Mouse (Mus musculus) granulocyte monocyte progenitor cell, adult 5-6 weeks (primary cell): Measurements from ENCODE around the gene Shc1. TPM values are rescaled to one million over a fixed set of nuclear protein-coding genes. Genes with fewer than 3 reads are reported as not detected.

ENCODE experiments used
- ATAC-seq: replicated peaks from 2 replicates; pipeline ENCODE4 v1.8.0; 2016; ENCODE audit warnings: mild to moderate bottlenecking, moderate TSS enrichment, inconsistent platforms; ENCODE audit not compliant: poor library complexity, severe bottlenecking
- total RNA-seq, 2 experiments: library from RNA; stranded (forward) in 1 of 2; stranded (reverse) in 1 of 2; fragments of 200-712, 200-1000 nt in 1 of 2; fragments of >200 nt in 1 of 2; fragmentation: Nextera tagmentation in 1 of 2; gene quantifications; 2 replicates each; pipeline ENCODE4 v1.2.3; 2014 to 2017

The Shc1 gene
- total RNA-seq, 2 experiments from 2014 or later: 49.1 to 75.8 TPM

GRCm38 (mm10) chr3:89435041-89435440 lies 16.8 kb downstream of the Shc1 start:
- no peak for ATAC-seq

- ATAC-seq: peak; percentile 63
Observed at GRCm38 (mm10) chr3:89436176-89437113, 18.2 kb downstream of the Shc1 start, which contains the start of gene Pbxip1. Pbxip1 (plus strand) TSS chr3:89436706.

DNA sequence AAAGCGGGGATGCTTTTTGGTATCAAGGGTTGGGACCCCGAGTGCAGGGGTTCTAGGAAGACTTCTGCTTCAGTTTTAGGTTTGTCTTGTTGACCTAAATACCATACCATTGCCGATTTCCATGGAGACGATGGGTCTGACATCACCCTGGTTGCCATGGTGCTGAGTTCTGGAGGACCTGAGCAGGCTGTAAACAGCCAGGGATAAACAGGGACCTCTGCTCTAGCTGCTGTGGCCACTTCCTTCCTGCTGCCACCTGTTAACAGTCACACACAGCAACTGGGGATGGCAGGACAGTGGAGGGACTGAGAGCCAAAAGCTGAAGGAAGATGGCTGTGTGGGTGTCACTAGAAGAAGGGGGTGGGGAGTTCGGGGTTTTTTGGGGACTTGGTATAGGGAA lies 19.0 kb downstream of the Shc1 start:
- ATAC-seq: peak; percentile 70

DNA sequence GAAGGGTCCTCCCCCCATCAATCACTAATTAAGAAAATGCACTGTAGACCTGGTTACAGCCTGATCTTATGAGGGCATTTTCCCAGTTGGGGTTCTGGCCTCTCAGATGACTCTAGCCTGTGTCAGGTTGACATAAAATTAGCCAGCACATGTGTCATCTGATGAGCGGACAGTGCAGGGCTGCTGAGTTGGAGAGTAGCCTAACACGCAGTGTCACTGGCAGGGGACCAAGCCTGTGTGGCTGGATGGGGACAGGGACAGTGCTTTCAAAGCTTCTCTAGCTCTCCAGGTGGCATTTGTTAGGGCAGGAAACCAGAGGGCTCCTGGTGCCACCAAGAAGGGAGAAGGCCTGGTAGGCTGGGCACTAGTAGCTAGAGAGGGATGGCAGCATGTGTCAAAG lies 22.4 kb downstream of the Shc1 start:
- no peak for ATAC-seq

GRCm38 (mm10) chr3:89448720-89449537 lies 30.7 kb downstream of the Shc1 start:
- peak; percentile 61 for ATAC-seq

DNA sequence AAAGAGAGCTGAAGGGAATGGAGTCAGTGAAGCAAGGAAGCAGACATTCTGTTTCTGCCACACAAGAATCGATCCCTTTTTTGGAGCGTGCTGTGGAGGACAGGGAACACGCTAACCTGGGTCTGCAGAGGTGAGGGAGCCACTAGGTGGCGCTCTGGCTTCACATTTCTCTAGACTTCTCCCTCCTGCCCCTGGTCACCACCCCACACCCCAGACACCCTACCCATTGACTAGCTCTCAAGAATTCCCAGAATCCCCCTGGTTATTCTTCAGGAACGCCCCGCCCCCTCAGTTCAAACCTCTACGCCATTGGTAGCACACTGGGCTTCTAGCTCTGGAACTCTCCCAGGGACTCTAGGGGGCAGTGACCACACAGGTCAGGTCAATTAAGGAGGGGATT lies 31.3 kb downstream of the Shc1 start:
- peak; percentile 72 for ATAC-seq

DNA sequence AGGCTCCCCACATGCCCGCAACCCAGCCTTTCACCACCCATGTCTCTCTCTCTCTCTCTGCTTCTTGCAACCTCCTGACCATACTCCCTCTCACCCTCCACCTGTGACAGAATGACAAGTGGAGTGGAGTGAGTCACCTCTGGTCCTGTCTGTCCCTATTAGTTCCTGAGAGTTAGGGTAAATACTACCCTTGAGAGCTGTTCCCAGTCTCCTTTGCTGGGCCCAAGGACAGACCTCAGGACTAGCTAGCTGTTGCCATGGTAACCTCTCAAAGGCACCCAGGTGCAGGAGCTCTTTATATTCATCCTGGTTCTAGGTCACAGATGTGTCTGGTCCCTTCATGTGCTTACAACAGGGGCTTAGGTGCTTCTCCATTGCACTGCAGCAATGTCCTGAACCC lies 33.7 kb downstream of the Shc1 start:
- ATAC-seq: no peak

DNA sequence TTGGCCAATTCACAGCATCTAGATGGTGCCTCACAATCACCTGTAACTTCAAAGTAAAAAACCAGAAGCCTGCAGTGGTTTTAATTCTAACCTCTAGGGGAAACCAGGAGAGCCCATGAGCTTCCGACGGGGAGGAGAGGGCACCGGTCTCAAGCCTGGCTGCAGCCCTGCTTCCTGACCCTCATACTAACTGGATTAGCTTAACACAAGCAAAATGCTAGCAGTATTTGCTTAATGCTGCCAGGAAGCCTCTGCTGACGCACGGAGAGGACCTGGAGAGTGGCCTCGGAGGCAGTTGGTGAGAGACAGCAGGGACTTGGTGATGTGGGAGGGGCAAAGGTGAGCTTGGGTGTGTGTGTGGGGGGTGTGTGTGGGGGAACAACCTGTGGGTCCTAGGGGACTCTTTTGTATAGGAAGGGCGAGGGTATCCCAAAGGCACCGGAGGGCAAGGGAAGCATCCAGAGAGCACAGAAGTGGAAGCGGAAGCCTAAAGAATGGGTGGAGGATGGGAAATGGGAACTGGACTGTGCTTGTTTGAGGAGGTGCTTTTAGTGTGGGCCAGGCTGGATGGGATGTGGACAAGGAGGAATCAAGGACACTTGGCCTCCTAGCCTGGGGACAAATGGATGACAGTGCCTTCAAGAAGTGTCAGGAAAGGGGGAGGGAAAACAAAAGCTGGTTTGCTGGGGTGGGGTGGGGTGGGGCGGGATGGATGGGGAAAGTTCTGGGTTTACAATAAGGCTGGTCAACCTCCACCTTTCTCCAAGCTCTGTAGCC lies 36.3 kb downstream of the Shc1 start, which contains the start of gene Pmvk:
Pmvk (plus strand) TSS at position 141 of the 777 bp plus-strand sequence.
- no peak for ATAC-seq

DNA sequence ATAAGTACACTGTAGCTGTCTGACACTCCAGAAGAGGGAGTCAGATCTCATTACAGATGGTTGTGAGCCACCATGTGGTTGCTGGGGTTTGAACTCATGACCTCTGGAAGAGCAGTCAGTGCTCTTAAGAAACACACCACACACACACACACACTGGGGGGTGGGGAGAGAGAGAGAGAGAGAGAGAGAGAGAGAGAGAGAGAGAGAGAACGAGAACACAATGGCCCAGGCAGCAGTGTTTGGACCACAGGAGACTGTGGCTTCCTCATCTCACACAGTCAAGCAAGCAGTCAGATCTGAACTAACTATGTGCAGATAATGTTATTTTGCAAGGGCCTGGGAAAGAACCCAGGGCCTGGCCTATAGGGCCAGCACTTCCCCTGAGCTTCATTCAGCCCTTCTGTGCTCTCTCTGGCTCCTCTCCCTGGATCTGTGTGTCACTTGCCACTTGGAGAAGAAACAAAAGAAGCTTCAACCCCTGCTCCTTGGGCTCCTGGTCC lies 37.6 kb downstream of the Shc1 start:
- ATAC-seq: no peak

DNA sequence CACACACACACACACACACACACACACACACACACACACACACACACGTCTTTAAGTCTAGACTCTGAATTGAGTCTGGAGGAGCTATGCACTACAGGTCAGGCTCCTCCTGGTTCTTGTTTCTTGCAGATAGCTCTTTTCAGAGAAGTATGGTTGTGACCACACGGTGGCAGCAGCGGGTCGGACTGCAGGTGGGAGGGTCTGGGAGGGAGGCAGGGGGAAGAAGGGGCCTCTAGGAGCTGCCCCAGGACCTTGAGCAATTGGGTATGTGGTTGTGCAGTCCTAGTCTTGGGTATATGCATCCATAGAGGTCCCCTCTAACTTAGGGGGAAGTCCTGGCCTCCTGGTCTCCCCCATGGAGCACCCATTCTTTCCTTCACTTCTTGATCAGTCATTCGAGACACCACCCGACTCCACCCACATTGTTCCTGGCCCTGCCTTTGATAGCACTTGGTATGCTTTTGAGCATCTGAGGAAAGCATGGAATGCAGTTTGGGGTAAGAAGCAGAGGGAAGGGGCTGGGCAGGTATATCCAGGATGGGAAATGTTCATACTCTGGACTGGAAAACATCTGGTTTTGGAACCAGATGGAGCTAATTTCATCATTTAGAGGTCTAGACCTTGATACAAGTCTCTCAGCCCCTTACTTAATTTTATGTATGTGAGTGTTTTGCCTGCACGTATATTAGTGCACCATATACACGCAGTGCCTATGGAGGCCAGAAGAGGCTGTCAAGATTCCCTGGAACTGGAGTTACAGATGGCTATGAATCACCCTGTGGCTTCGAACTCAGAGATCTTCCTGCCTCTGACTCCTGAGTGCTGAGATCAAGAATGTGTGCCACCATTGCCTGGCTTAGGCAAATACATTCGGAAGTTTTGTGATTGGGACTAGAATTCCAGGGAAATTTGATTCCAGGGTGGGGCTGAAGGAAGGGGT lies 38.8 kb downstream of the Shc1 start:
- ATAC-seq: peak; percentile 89

DNA sequence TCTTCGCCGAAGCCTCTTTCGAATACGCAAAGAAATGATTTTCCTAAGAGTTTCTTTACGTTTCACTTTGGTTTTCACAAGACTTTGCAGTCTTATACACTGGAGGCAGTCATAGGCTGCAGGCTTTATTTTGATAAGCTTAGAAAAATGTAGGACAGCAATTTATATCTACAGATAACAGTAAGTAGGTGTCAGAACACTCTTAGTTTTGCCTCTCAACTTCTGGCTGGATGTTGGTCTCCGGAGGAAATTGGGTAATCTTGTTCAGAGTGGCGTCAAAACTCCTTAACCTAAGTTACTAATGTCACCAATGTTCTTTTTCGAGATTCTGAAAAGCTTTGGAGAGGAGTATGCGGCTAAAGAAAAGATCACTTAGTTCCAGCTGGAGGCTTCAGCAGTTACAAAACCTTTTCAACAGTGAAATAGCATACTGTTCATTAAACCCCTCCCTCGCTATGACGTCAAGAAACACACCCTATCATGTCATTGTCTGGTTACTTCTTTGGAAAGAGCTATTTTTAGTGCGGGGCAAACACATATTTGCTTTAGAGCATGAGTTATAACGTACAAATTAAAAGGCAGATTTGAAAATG lies 40.2 kb downstream of the Shc1 start:
- ATAC-seq: peak; percentile 54

DNA sequence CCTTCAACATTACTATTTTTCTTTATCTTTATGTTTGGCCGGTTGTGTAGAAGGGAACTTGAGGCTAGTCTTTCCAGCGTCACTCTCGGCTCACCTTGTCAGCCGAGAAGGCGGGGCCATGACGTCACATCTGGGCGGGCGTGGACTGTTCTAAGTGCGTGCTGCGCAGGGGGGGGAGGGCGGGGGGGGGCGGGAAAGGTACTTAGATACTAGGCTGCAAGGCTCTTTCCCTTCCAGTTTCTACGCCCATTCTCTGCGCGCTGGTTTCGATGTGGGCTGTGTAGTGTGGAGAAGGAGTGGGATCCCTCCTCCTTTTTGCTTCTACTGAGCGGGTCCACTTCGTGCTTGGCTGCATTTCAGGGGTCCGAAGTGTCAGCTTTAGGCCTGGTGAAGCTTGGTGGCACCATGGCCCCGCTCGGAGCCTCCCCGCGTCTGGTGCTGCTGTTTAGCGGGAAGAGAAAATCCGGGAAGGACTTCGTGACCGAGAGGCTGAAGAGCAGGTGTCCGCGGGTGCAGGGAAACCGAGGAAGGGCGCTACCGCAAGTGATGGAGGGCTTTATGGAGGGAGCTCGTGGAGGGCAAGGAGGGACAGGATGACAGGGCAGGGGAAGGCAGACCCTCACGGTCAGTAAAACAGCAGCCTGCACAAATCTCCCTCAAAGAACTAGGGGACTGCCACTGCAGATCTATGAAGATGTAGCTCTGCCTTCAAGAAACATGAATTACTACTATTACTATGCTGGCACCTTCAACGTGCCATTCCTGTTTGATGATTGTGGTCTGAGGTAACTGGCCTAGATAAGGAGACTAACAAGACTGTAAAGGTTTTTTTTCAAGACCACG lies 40.9 kb downstream of the Shc1 start:
- ATAC-seq: peak; percentile 62

DNA sequence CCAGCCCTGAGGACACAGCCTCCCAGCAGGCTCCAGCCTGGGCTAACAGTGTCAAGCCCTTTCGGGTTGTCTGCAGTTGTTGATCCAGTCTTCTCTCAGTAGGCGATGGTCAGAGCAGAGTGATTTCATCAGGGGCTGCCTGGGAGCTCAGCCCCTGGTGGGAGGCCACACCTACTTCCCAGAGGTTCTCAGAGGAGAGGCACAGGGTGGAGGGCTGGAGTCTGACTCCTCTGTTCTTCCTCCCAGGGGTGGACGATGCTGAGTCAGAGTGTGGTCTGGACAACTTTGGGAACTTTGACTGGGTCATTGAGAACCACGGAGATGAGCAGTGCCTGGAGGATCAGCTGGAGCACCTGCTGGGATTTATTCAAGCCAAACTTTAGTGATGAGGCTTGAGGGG lies 50.0 kb downstream of the Shc1 start:
- ATAC-seq: no peak

- peak; percentile 55 for ATAC-seq
Observed at GRCm38 (mm10) chr3:89472280-89472679, 54.0 kb downstream of the Shc1 start.

GRCm38 (mm10) chr3:89473838-89474237 lies 55.6 kb downstream of the Shc1 start:
- ATAC-seq: peak; percentile 74

GRCm38 (mm10) chr3:89479055-89479454 lies 60.8 kb downstream of the Shc1 start:
- no peak for ATAC-seq
